In the genomic region with DNA sequence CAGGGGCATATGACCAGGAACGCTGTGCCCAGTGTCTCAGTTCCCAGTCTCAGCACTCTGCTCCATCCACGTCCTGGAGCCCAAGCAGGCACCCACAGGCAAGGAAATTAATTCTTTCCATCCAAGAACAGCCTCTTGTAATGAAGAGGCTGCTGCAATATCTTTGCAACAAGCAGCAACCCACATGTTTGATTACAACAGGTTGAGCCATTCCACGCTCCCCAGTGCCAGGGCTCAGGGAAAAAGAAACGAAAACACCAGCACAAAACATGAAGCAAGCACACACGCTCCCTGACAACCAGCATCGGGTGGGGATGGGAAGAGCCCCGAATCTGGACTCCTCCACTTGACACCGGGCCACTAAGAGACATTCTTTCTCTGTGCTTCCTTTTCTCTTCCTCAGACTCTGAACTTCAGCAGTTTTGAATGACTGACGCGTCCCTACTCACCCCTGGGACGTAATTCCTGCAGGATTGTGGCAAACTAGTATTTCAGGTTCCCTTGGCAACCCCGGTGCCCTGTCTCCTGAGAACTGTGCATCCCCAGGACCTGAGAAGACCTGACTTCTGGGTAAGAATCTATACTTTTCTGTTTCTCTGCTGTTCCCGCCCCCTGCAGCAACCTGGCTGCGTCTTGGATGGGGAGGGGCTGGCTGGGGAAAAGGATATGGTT, we compare ENCODE assay signal across 9 mouse cellular contexts. TPM values are rescaled to one million over a fixed set of nuclear protein-coding genes. Genes with fewer than 3 reads are reported as not detected.
DNase-seq lines count a peak whose midpoint lies in the region; ATAC-seq and TF ChIP-seq lines count a peak whose summit lies in the region.
"Had no signal": no experiment of that assay in that cellular context is flagged by ENCODE, and none has a peak within 500 bp of the region (broad histone marks: within the 10 kb centered on the region; RNA-seq: fewer than 3 reads in every experiment).

A gene (plus strand): TSS at position 323 of the 672 bp plus-strand sequence.

- TF ChIP-seq CTCF in heart, postnatal 0 days (IDR thresholded peaks at IDR 0.05; ENCODE audit: low read depth), result no peak

- H3K36me3 ChIP-seq in heart, postnatal 0 days (replicated peaks; ENCODE audit: control insufficient read depth, insufficient read depth, low read length), result no peaks in the 10 kb centered on the region
- H3K36me3 ChIP-seq in hindbrain, embryonic 11.5 days (ENCODE audit: control insufficient read depth, insufficient read depth, low read length), result no peaks in the 10 kb centered on the region
- H3K36me3 ChIP-seq in midbrain, embryonic 13.5 days, result no peaks in the 10 kb centered on the region
- H3K36me3 ChIP-seq: liver, embryonic 15.5 days had no signal

- H3K9me3 ChIP-seq in heart, postnatal 0 days (replicated peaks; ENCODE audit: control insufficient read depth, low read length), result no peaks in the 10 kb centered on the region
- H3K9me3 ChIP-seq in hindbrain, embryonic 11.5 days (ENCODE audit: control insufficient read depth, low read length), result no peaks in the 10 kb centered on the region
- no peaks in the 10 kb centered on the region for H3K9me3 ChIP-seq in midbrain, embryonic 13.5 days
- H3K9me3 ChIP-seq: liver, embryonic 15.5 days had no signal

- no peak for DNase-seq in heart, postnatal 0 days (ENCODE audit: low spot score)
- no peak for DNase-seq in heart, adult 18-20 months
- peak; percentile 35 for DNase-seq in adrenal gland, postnatal 10 days
- no peak for DNase-seq in hindbrain, embryonic 11.5 days (ENCODE audit: low spot score)
- no peak for DNase-seq in spleen, adult 12 weeks (ENCODE audit: low spot score)
- DNase-seq in right cerebral cortex, postnatal 36 days (ENCODE audit: low spot score in 2 of 2), result no peak
- no peak for DNase-seq in thymus, postnatal 14 days

- no peak for ATAC-seq in heart, postnatal 0 days (ENCODE audit: insufficient read depth, low read depth)
- ATAC-seq in hindbrain, embryonic 11.5 days (ENCODE audit: low FRiP score), result no peak
- ATAC-seq in midbrain, embryonic 13.5 days, result no peak

- TF ChIP-seq EP300 in heart, postnatal 0 days (IDR thresholded peaks at IDR 0.05; ENCODE audit: low read depth), result no peak

- no peak within 1 kb of the TSS for H3K4me3 ChIP-seq in heart, postnatal 0 days (ENCODE audit: low read depth, low read length)
- no peak within 1 kb of the TSS for H3K4me3 ChIP-seq in hindbrain, embryonic 11.5 days (ENCODE audit: low read depth, low read length)
- no peak within 1 kb of the TSS for H3K4me3 ChIP-seq in midbrain, embryonic 13.5 days (replicated peaks)
- H3K4me3 ChIP-seq: liver, embryonic 15.5 days had no signal

- no peaks in the 10 kb centered on the region for H3K27me3 ChIP-seq in heart, postnatal 0 days (ENCODE audit: control insufficient read depth, insufficient read depth, low read length)
- no peaks in the 10 kb centered on the region for H3K27me3 ChIP-seq in hindbrain, embryonic 11.5 days (ENCODE audit: control insufficient read depth, insufficient read depth, low read length)
- peaks cover 18% of the 10 kb centered on the region for H3K27me3 ChIP-seq in midbrain, embryonic 13.5 days
- H3K27me3 ChIP-seq: liver, embryonic 15.5 days had no signal

- H3K27ac ChIP-seq in heart, postnatal 0 days (ENCODE audit: low read depth), result no peak within 1 kb of the TSS
- no peak within 1 kb of the TSS for H3K27ac ChIP-seq in hindbrain, embryonic 11.5 days (ENCODE audit: low read depth, low read length)
- H3K27ac ChIP-seq in midbrain, embryonic 13.5 days, result no peak within 1 kb of the TSS
- H3K27ac ChIP-seq: liver, embryonic 15.5 days had no signal

- no peaks in the 10 kb centered on the region for H3K4me1 ChIP-seq in heart, postnatal 0 days (ENCODE audit: control insufficient read depth, insufficient read depth)
- peaks cover 4% of the 10 kb centered on the region; the same call in 1 of the 2 replicates for H3K4me1 ChIP-seq in hindbrain, embryonic 11.5 days (replicated peaks; ENCODE audit: control insufficient read depth, insufficient read depth, low read length)
- H3K4me1 ChIP-seq in midbrain, embryonic 13.5 days (replicated peaks), result peaks cover 30% of the 10 kb centered on the region
- H3K4me1 ChIP-seq: liver, embryonic 15.5 days had no signal

- WGBS in heart, postnatal 0 days, result 40% methylated on average over 14 of the region's 14 CpGs
- 37% methylated on average over 14 of the region's 14 CpGs for WGBS in hindbrain, embryonic 11.5 days
- 30% methylated on average over 14 of the region's 14 CpGs for WGBS in midbrain, embryonic 13.5 days

- H3K4me2 ChIP-seq in heart, postnatal 0 days (ENCODE audit: low read depth, low read length), result peak within 1 kb of the TSS; percentile 2; the same call in 1 of the 2 replicates
- no peak within 1 kb of the TSS for H3K4me2 ChIP-seq in hindbrain, embryonic 11.5 days (replicated peaks; ENCODE audit: low read depth, low read length)
- H3K4me2 ChIP-seq in midbrain, embryonic 13.5 days (replicated peaks), result 0 out of 2 replicates have a peak within 1 kb of the TSS, but pooled peaks have one; percentile 2
- H3K4me2 ChIP-seq: liver, embryonic 15.5 days had no signal

- no peak within 1 kb of the TSS for H3K9ac ChIP-seq in heart, postnatal 0 days (replicated peaks; ENCODE audit: low read depth, low read length)
- no peak within 1 kb of the TSS for H3K9ac ChIP-seq in hindbrain, embryonic 11.5 days (ENCODE audit: low read depth, low read length)
- no peak within 1 kb of the TSS for H3K9ac ChIP-seq in midbrain, embryonic 13.5 days (replicated peaks)
- H3K9ac ChIP-seq: liver, embryonic 15.5 days had no signal

RNA-seq across cellular contexts. Expression of the gene that starts here (rescaled TPM):
- 3.9 and 5.9 TPM in 2 replicates for total RNA-seq in heart, postnatal 0 days (2014; rRNA removed; ENCODE audit: low replicate concordance)
- 1.4 and 2.3 TPM in 2 replicates for polyA plus RNA-seq in heart, postnatal 0 days (2015; fragmentation: Nextera tagmentation; extraction: Ambion mirVana)
- 1 to 10 TPM; 1.2 to 2.2 TPM for total RNA-seq in heart, adult 18-20 months (2021)
- 10 to 100 TPM; 15.6 to 22.3 TPM for total RNA-seq in adrenal gland, postnatal 10 days (2021)
- polyA plus RNA-seq in hindbrain, embryonic 11.5 days (2014; fragmentation: Nextera tagmentation; extraction: Ambion mirVana), result 19.3 and 24.0 TPM in 2 replicates
- polyA plus RNA-seq in midbrain, embryonic 13.5 days (2015; fragmentation: Nextera tagmentation; extraction: Ambion mirVana), result 41.9 and 47.1 TPM in 2 replicates
